Mouse (Mus musculus): Measurements from ENCODE around the gene Pwp2.

DNA sequence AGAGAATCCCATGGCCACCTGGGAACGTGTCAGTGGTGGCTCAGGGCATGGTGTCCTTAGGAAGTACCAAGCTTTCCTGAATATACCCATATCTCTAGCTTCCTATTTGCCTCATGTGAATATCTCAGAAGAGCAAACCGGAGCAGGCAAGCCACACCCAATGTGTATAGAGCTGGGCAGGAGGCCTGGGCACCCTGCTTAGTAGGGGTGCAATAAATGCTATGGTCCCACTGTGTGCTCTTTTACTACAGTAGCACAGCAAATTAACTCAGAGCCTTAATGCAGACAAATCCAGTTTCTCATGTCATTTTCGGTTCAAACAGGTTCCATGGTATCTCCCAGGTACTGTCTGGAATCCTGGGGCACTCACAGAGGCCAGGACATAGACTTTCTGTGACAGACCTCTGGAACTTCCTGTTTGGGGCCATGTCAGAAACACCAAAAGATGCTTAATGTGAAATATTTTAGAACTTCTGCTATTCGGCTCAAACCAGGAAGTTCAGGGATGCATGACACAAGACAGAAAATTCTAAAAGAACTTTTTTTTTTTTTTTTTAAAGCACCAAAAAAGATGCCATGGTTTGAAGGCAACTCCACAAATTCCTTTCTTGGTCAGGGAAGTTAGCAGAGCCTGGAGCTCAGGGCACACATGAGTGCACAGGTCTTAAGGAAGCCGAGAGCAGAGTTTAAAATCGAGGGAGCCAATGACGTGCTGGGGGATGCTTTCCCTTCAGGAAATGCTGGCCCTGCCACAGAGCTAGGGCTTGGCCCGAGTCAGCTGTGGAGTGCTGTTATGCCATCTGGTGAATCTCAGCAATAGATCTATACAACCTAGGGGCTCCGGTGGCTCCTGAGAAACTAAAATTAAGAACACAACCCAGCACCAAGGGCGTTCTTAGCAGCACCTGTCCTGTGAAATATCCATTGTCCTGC is 35.8 kb downstream of the Pwp2 start:
- TF ChIP-seq CTCF (IDR thresholded peaks at IDR 0.05) (no peak), EP300 (IDR thresholded peaks at IDR 0.05) (no peak)

Data from lung, postnatal 0 days (tissue).